Mouse (Mus musculus) limb, embryonic 11.5 days (tissue): ENCODE results near the gene Glcci1. TPM values are rescaled to one million over a fixed set of nuclear protein-coding genes. Genes with fewer than 3 reads are reported as not detected.

Experiments used
- ATAC-seq: fragments of 200-750 bp; cut with Nextera tagmentation; 2 replicates; pipeline ENCODE4 v1.8.0; 2017; ENCODE audit warnings: low read depth; ENCODE audit not compliant: insufficient number of reproducible peaks, low FRiP score, low TSS enrichment
- DNase-seq: peaks from one replicate; pipeline ENCODE4 v3.0.0-alpha.2; 2015; ENCODE audit warnings: low spot score
- H3K27ac ChIP-seq: fragments of 300-500 bp; sonication (generic); replicated peaks from 2 replicates; pipeline ENCODE4 v1.5.1; 2014; ENCODE audit warnings: low read depth, mild to moderate bottlenecking, low read length
- H3K27me3 ChIP-seq: fragments of 300-500 bp; sonication (generic); 2 replicates; pipeline ENCODE4 v1.6.1; 2014; ENCODE audit warnings: mild to moderate bottlenecking, low read length, mixed read lengths; ENCODE audit not compliant: control insufficient read depth, insufficient read depth
- H3K36me3 ChIP-seq: fragments of 300-500 bp; sonication (generic); 2 replicates; pipeline ENCODE4 v1.6.1; 2014; ENCODE audit warnings: mild to moderate bottlenecking, low read length, moderate library complexity, mixed read lengths; ENCODE audit not compliant: control insufficient read depth, insufficient read depth
- H3K4me1 ChIP-seq: fragments of 300-500 bp; sonication (generic); 2 replicates; pipeline ENCODE4 v1.6.1; 2014; ENCODE audit warnings: low read length, mixed read lengths; ENCODE audit not compliant: control insufficient read depth, insufficient read depth
- H3K4me2 ChIP-seq: fragments of 300-500 bp; sonication (generic); 2 replicates; pipeline ENCODE4 v1.6.1; 2014; ENCODE audit warnings: low read depth, mild to moderate bottlenecking, moderate library complexity; ENCODE audit not compliant: severe bottlenecking
- H3K4me3 ChIP-seq: fragments of 300-500 bp; sonication (generic); 2 replicates; pipeline ENCODE4 v1.5.1; 2014; ENCODE audit warnings: low read depth, low read length
- H3K9ac ChIP-seq: fragments of 300-500 bp; sonication (generic); 2 replicates; pipeline ENCODE4 v1.6.1; 2014; ENCODE audit warnings: mild to moderate bottlenecking, low read length
- H3K9me3 ChIP-seq: fragments of 300-500 bp; sonication (generic); 2 replicates; pipeline ENCODE4 v1.6.1; 2016; ENCODE audit warnings: low read length; ENCODE audit not compliant: control insufficient read depth
- WGBS: fragments of 180-500 bp; shearing (Covaris S2); extraction: QIAGEN DNeasy Blood & Tissue Kit; methylation state at CpG from one replicate; pipeline ENCODE4 v1.1.7; 2014; 5-methylcytosine and 5-hydroxymethylcytosine counted together
- polyA plus RNA-seq: library from polyadenylated mRNA; unstranded; fragments of >200 nt; fragmentation: Nextera tagmentation; extraction: Ambion mirVana; gene quantifications from 2 replicates; pipeline ENCODE4 v1.2.1, GENCODE M21; 2014

Glcci1 gene
- polyA plus RNA-seq, 1 experiment from 2014 or later, result 24.4 TPM

GRCm38 (mm10) chr6:8498961-8499360, 10.4 kb upstream of the Glcci1 start:
- Histone ChIP-seq H3K4me2 (no peak overlapping the region), H3K9me3 (no peaks in the 10 kb centered on the region), H3K27ac (no peak overlapping the region), H3K4me3 (no peak overlapping the region), H3K4me1 (no peaks in the 10 kb centered on the region), H3K9ac (no peak overlapping the region), H3K36me3 (no peaks in the 10 kb centered on the region), H3K27me3 (no peaks in the 10 kb centered on the region)
- DNase-seq (no peak), ATAC-seq (no peak)
- 92% methylated on average over 3 of the region's 3 CpGs for WGBS

GRCm38 (mm10) chr6:8503953-8504352, 5.4 kb upstream of the Glcci1 start:
- DNase-seq, result no peak
- no peak overlapping the region for H3K27ac ChIP-seq
- 58% methylated on average over 3 of the region's 3 CpGs for WGBS
- H3K4me2 ChIP-seq, result no peak overlapping the region
- no peaks in the 10 kb centered on the region for H3K9me3 ChIP-seq
- no peak overlapping the region for H3K4me3 ChIP-seq
- H3K36me3 ChIP-seq, result no peaks in the 10 kb centered on the region
- H3K27me3 ChIP-seq, result no peaks in the 10 kb centered on the region
- no peak for ATAC-seq
- no peak overlapping the region for H3K9ac ChIP-seq
- H3K4me1 ChIP-seq, result no peaks in the 10 kb centered on the region

- Histone ChIP-seq H3K27ac (no peak overlapping the region), H3K9me3 (no peaks in the 10 kb centered on the region), H3K4me2 (no peak overlapping the region), H3K9ac (no peak overlapping the region), H3K27me3 (no peaks in the 10 kb centered on the region), H3K4me1 (no peaks in the 10 kb centered on the region), H3K4me3 (no peak overlapping the region), H3K36me3 (no peaks in the 10 kb centered on the region)
- ATAC-seq (no peak), DNase-seq (no peak)
- 87% methylated on average over 6 of the region's 6 CpGs for WGBS
Measured at GRCm38 (mm10) chr6:8504521-8505228, 4.7 kb upstream of the Glcci1 start.

GRCm38 (mm10) chr6:8506631-8507030, 2.8 kb upstream of the Glcci1 start:
- DNase-seq (no peak), ATAC-seq (no peak)
- Histone ChIP-seq H3K4me1 (no peaks in the 10 kb centered on the region), H3K36me3 (no peaks in the 10 kb centered on the region), H3K9me3 (no peaks in the 10 kb centered on the region), H3K27me3 (no peaks in the 10 kb centered on the region), H3K4me3 (no peak overlapping the region), H3K9ac (no peak overlapping the region), H3K4me2 (no peak overlapping the region), H3K27ac (no peak overlapping the region)

GRCm38 (mm10) chr6:8508883-8509536, 390 bp upstream of the Glcci1 start:
- H3K4me1 ChIP-seq, result peaks cover 7% of the 10 kb centered on the region; the same call in 1 of the 2 replicates

GRCm38 (mm10) chr6:8509961-8510863, 812 bp downstream of the Glcci1 start:
- 0% methylated on average over 37 of the region's 73 CpGs for WGBS
- Histone ChIP-seq H3K9me3 (no peaks in the 10 kb centered on the region), H3K9ac (peak overlapping the region; percentile 98), H3K27ac (peak overlapping the region; percentile 97), H3K27me3 (no peaks in the 10 kb centered on the region), H3K4me3 (peak overlapping the region; percentile 83), H3K4me2 (peak overlapping the region; percentile 68), H3K36me3 (no peaks in the 10 kb centered on the region), H3K4me1 (peaks cover 7% of the 10 kb centered on the region; the same call in 1 of the 2 replicates)
- ATAC-seq (peak; percentile 31), DNase-seq (peak; percentile 69)

More at GRCm38 (mm10) chr6:8508883-8509536, 390 bp upstream of the Glcci1 start:
- peak overlapping the region; percentile 83 for H3K4me3 ChIP-seq
- ATAC-seq (peak; percentile 99), DNase-seq (peak; percentile 99)
- no peaks in the 10 kb centered on the region for H3K27me3 ChIP-seq
- H3K36me3 ChIP-seq, result no peaks in the 10 kb centered on the region
- H3K9ac ChIP-seq, result peak overlapping the region; percentile 98
- WGBS, result under 1% methylated on average over 49 of the region's 56 CpGs
- peak overlapping the region; percentile 68 for H3K4me2 ChIP-seq
- peak overlapping the region; percentile 97 for H3K27ac ChIP-seq
- H3K9me3 ChIP-seq, result no peaks in the 10 kb centered on the region

- peak overlapping the region; percentile 97 for H3K27ac ChIP-seq
- DNase-seq, result no peak
- WGBS, result 4% methylated on average over 7 of the region's 7 CpGs
- H3K9ac ChIP-seq, result peak overlapping the region; percentile 98
- H3K36me3 ChIP-seq, result no peaks in the 10 kb centered on the region
- peak overlapping the region; percentile 68 for H3K4me2 ChIP-seq
- peaks cover 7% of the 10 kb centered on the region; the same call in 1 of the 2 replicates for H3K4me1 ChIP-seq
- no peaks in the 10 kb centered on the region for H3K27me3 ChIP-seq
- H3K4me3 ChIP-seq, result peak overlapping the region; percentile 83
- H3K9me3 ChIP-seq, result no peaks in the 10 kb centered on the region
- no peak for ATAC-seq
Measured at GRCm38 (mm10) chr6:8510864-8511428, 1.5 kb downstream of the Glcci1 start.

GRCm38 (mm10) chr6:8511447-8511846, 2.0 kb downstream of the Glcci1 start:
- DNase-seq (peak; percentile 39), ATAC-seq (no peak)
- peaks cover 7% of the 10 kb centered on the region; the same call in 1 of the 2 replicates for H3K4me1 ChIP-seq
- H3K4me2 ChIP-seq, result peak overlapping the region; percentile 68
- H3K36me3 ChIP-seq, result no peaks in the 10 kb centered on the region
- H3K9ac ChIP-seq, result peak overlapping the region; percentile 98; the same call in 1 of the 2 replicates
- H3K27ac ChIP-seq, result no peak overlapping the region; the same call in 1 of the 2 replicates
- no peaks in the 10 kb centered on the region for H3K9me3 ChIP-seq
- WGBS, result 13% methylated on average over 3 of the region's 3 CpGs
- no peaks in the 10 kb centered on the region for H3K27me3 ChIP-seq
- peak overlapping the region; percentile 83 for H3K4me3 ChIP-seq
